Mouse (Mus musculus) kidney, adult 18-20 months (tissue): ENCODE data around the gene Col6a1.
A peak's percentile ranks its signal among the peaks of the same experiment; 100 is the strongest.

ENCODE experiments used
- DNase-seq: peaks from one replicate; pipeline ENCODE4 v3.0.0; 2021

The Col6a1 gene

GRCm38 (mm10) chr10:76722751-76723450 is 3.1 kb downstream of the Col6a1 start:
- no peak for DNase-seq

- DNase-seq, result no peak
Measured at GRCm38 (mm10) chr10:76721746-76722145, 4.2 kb downstream of the Col6a1 start.

GRCm38 (mm10) chr10:76721216-76721615 is 4.8 kb downstream of the Col6a1 start:
- DNase-seq, result no peak

DNA sequence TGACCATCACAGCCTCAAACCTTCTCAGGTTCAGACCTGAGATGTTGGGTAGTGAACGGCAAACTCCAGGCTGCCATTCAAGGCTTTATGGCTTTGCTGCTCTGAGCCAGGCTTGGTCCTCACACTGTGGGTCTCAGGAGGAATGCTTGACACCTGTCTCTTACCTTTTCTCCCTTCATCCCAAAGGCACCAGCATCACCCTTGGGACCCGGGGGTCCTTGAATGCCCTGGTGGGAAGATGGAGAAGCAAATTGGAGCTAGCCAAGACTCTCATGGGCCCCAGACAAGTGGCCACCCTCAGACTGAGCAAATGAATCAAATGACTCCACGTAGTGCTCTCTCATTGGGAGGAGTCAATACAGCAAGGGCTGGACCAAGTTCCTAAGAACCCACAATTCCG is 8.3 kb downstream of the Col6a1 start:
- no peak for DNase-seq

- DNase-seq, result no peak
Measured at GRCm38 (mm10) chr10:76717026-76717425, 8.9 kb downstream of the Col6a1 start.

DNA sequence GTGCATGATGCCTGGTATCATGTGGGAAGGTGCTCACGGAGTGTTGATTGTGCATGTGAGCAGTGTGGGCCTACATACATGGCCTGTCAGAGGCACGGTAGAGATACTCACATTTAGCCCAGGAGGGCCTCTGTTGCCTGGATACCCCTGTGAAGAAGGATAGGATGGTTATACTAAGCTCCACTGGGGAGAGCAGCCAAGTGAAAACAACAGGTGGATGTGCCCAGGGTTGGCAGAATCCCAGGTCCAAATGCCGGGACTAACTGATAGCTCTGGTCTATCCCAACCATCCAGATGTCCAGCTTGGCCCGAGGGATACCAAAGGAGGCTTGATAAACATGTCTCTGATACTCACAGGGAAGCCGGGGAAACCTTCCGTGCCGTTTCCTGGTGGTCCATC is 11.7 kb downstream of the Col6a1 start:
- DNase-seq, result no peak

DNA sequence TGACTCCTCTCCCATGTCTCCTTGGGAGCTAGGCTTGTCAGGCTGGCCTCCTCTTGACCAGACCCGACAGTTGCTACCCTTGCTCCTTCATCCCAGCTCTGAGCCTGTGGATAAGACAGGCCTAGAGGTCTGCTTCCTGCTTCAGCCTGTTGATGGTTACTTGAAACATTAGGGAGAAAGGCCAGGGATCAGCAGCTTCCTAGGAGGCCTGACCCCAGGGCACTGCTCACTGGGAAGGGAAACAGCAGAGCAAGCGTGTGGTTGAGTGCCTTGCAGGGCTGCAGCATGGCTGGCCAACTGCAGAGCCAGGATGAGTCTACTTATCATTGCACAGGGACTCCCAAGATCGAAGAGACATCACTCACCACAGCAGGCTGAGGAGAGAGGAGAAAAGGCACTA is 13.5 kb downstream of the Col6a1 start:
- DNase-seq, result no peak

GRCm38 (mm10) chr10:76711331-76711730 is 14.6 kb downstream of the Col6a1 start:
- no peak for DNase-seq

- no peak for DNase-seq
Measured at GRCm38 (mm10) chr10:76708465-76708864, 17.5 kb downstream of the Col6a1 start.

- DNase-seq, result no peak
Measured at GRCm38 (mm10) chr10:76707584-76707983, 18.4 kb downstream of the Col6a1 start.

DNA sequence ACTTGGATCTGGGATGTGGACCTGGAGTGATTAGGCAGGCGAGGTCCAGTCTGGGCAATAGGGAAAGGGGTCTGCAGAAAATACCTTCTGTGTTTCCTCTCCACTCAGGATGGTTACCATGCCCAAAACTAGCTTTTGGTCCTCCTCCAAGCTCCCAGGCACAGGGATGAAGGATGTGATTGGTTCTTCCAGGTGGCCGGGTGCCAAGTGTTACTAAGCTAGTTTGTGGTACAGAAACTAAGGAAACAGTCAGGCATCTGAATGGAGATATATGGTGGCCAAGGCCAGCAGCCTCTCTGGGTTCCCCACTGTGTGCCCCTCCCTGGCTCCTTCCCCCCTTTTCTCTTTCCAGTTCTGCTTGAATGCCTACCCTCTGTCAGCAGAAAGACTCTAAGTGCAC is 19.0 kb downstream of the Col6a1 start:
- no peak for DNase-seq

- no peak for DNase-seq
Measured at GRCm38 (mm10) chr10:76704358-76704757, 21.6 kb downstream of the Col6a1 start.

DNA sequence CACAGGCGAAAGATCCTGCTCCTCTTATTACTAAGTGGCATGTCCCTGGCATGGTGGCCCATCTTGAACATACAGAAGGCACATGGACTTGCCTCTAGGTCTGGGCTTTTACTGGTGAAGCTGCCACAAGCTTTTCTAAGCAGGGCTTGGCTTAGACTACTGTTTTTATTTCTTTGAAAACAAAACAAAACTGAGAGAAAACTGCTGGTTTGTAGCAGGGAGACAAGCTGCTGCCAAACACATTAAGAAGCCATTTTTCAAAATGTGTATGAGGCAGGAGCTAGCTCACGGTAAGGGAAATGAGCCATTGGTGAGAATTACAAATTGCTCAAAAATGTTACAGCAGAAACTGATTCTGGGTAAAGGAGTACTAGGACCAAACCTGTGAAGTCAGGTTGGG is 24.5 kb downstream of the Col6a1 start:
- DNase-seq, result no peak

- DNase-seq, result no peak
Measured at GRCm38 (mm10) chr10:76699816-76700215, 26.2 kb downstream of the Col6a1 start.

DNA sequence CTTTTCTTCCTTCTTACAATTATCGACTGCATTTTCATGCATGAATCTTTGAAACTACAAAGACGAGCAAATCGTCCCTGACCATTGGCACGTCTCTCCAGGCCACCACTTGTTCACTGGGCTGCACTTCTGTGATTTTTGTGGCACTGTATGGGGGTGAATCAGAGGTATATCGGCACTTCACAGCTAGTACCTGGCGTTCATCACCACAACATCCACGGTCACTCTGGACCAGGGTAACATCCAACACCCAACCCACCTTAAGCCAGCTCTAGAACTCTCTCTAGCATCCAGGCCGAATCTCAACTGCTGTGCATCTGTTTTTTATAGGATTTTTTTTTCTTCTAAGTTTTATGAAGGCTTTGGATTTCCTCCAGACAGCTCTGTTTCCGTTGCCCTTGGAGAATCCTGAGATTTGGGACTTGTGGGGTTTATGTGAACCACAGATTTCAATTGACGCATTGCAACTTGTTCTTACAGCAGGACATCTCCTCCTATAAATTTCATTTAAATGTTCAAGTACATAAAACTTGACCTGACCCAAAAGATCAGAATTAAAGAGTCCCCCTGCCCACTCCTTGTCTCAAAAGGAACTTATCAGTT is 30.6 kb downstream of the Col6a1 start:
- no peak for DNase-seq

DNA sequence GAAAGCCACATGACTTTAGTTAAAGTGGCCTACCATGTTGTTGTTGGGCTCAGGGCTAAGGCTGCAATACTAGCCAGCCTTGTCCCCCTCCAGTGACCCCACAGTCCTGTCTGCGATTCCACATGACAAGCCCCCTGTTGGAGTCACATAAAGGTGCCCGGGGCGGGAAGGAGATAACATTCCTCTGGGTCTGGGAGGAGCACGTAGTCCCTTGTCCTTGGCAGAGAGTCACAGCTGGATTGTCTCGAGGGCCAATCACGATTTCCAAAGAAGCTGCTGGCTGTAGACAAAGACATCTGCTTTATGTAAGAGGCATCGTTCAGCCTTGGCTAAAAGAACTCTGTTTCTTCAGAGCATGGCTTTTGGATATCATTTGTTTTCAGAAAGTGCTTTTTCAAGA is 31.2 kb downstream of the Col6a1 start:
- DNase-seq, result no peak

- DNase-seq, result no peak
Measured at GRCm38 (mm10) chr10:76693446-76693845, 32.5 kb downstream of the Col6a1 start.

GRCm38 (mm10) chr10:76685451-76686017 is 40.4 kb downstream of the Col6a1 start:
- no peak for DNase-seq

DNA sequence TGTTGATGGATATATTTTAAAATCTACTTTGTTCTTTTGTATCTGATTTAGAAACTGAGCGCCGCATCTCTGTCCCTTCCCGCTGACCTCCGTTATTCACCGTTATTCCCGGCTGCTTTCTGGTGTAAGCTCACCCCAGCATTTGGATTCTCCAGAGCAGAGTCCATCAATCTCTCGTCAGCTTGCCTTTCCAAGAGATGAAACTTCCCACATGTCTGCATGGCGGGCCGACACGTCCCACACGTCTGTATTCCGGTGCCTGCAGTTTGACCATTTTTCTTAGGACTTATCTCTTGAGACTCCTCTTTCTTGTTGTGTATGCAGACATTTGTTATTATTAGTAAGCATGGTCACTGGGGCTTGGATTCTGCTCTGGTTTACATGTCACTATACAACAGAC is 42.0 kb downstream of the Col6a1 start:
- no peak for DNase-seq

DNA sequence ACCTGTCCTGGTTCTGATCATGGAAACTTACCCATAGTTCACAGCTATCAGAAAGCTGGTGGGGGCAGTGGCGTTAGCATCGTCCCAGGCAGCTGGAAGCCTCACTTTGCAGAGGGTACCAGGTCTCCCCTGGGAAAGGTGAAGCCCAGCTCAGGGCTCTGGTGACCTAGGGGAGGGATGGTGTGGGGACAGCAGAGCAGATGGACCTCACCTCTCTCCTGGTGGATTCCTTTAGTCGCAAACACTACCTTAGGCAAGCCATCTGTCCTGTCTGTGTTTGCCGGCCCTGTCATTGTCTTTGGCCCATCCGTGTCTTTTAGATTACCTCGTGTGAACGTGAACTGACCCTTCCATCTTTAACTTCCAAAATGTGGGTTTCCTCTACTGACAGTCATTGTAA is 42.5 kb downstream of the Col6a1 start:
- DNase-seq, result no peak

DNA sequence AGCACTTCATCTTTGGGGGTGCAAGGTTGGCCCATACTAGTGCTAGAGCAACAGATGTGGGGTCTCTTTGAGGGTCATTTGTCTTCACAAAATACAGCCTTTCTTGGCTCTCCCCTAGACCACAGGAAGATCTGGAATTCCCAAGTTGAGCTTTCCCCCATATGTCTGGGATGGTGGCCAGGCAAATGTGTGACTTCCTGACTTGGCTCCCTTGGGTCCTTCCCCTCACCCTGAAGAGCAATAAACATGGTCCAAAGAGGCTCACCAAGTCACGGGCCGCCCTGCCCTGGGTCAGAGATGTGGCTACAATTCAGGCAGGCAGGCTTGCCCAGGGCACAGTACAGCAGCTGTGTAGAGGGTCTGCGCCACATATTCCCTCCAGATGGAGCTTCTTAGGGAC is 44.1 kb downstream of the Col6a1 start:
- peak; percentile 23 for DNase-seq

DNA sequence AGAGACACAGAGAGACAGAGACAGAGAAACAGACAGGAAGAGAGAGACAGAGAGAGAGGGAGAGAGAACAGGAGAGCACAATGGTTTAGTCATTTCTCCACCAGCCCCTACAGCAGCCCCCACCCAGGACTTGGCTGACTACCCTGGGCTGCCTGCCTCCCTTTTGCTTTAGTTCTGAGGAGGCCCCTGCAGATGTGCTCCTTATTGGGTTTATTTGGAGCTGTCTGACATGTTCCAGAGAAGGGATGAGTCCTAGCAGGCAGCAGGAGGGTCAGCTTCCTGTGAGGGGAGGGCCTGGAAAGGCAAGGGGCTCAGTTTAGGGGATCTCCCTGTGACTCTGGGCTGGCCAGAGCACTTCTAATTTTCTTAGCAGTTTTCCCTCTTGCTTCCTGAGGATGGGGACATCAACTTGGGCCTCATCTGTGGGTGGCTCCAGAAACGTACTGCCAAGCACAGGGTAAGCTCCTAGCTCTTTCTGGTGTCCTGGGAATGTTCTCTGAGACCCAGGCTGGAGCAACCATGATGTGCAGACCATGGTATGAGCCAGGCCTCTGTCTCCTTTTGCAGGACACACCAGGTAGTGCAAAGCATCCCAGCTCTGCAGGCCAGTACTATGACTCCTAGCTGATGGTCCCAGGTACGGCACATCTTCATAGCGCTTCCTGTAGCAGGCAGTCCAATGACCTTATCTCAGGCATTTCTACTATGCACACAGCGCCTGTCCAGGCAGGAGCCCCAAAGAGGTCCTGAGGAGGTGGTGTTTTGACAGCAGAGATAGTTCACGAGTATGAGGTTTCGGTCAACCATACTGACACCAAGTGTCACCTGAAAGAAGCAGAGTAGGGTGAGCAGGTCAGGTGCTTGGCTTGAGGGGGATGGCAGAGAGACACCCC is 45.0 kb downstream of the Col6a1 start:
- DNase-seq, result no peak

DNA sequence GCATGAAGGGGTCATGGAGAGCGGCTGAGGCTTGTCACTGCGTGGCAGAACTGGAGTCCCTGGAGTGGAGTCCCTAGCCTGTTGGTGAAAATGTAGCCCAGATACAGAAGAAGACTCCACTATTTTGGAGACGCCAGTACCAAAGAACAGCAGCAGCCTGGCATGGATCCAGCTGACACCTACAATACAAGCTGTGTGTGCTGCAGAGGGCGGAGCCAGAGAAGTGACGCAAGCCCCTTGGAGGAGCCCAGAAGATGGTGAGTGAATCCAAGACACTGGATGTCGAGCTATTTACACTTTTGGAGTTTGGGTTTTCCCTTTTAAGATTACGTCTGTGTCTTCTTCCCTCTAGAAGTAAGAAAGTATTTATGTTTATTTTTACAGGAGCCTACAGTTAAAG is 47.8 kb downstream of the Col6a1 start:
- no peak for DNase-seq

DNA sequence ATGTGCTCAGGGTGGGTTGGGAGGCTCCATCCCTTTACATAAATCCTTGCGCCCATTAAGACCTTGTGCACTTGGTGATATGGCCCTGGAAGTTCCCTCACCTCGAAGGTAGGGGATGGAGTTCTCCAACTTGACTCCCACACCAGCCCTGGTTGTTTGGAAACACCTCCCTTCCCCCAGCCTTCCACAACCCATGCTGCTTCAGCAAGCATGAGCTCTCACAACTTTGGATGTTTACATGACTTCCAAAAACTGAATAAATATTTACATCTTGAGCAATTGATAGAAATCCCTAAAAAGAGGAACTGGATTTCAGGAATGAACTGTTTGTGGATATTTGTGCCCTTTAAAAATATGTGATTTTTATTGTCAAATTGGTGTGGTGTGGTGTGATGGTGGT is 50.7 kb downstream of the Col6a1 start:
- DNase-seq, result no peak
